Mouse (Mus musculus): ENCODE data around the gene Cask. TPM values are rescaled to one million over a fixed set of nuclear protein-coding genes. Genes with fewer than 3 reads are reported as not detected.

The Cask gene
- polyA plus RNA-seq, 1 experiment from 2014 or later, result 17.4 TPM

- no peaks in the 10 kb centered on the region for H3K4me1 ChIP-seq
- peaks cover 4% of the 10 kb centered on the region; the same call in 1 of the 2 replicates for H3K27me3 ChIP-seq
- no peak for ATAC-seq (replicated peaks; ENCODE audit: low FRiP score)
- WGBS, result 94% methylated on average over 1 of the region's 1 CpGs
- peaks cover 3% of the 10 kb centered on the region; the same call in 1 of the 2 replicates for H3K36me3 ChIP-seq
- no peak overlapping the region for H3K9ac ChIP-seq
- H3K4me2 ChIP-seq, result no peak overlapping the region
- no peak overlapping the region for H3K4me3 ChIP-seq (replicated peaks)
- H3K27ac ChIP-seq, result no peak overlapping the region
- no peaks in the 10 kb centered on the region for H3K9me3 ChIP-seq (replicated peaks)
These were observed 233.9 kb downstream of the Cask start for GRCm38 (mm10) chrX:13617294-13617693.

GRCm38 (mm10) chrX:13616726-13617125 lies 234.4 kb downstream of the Cask start:
- H3K36me3 ChIP-seq, result peaks cover 3% of the 10 kb centered on the region; the same call in 1 of the 2 replicates
- H3K9ac ChIP-seq, result no peak overlapping the region
- no peak overlapping the region for H3K4me2 ChIP-seq
- no peaks in the 10 kb centered on the region for H3K9me3 ChIP-seq (replicated peaks)
- H3K4me1 ChIP-seq, result no peaks in the 10 kb centered on the region
- ATAC-seq (replicated peaks; ENCODE audit: low FRiP score), result no peak
- H3K27me3 ChIP-seq, result peaks cover 4% of the 10 kb centered on the region; the same call in 1 of the 2 replicates
- 67% methylated on average over 1 of the region's 1 CpGs for WGBS
- no peak overlapping the region for H3K4me3 ChIP-seq (replicated peaks)
- H3K27ac ChIP-seq, result no peak overlapping the region

- Histone ChIP-seq H3K4me1 (no peaks in the 10 kb centered on the region), H3K36me3 (peaks cover 7% of the 10 kb centered on the region; the same call in 1 of the 2 replicates), H3K27ac (no peak overlapping the region), H3K27me3 (0 out of 2 replicates have a peak, but pooled peaks cover 4% of the 10 kb centered on the region), H3K9me3 (replicated peaks) (no peaks in the 10 kb centered on the region), H3K9ac (no peak overlapping the region), H3K4me2 (no peak overlapping the region), H3K4me3 (replicated peaks) (no peak overlapping the region)
- ATAC-seq (replicated peaks; ENCODE audit: low FRiP score), result no peak
- 71% methylated on average over 2 of the region's 2 CpGs for WGBS
These were observed 239.1 kb downstream of the Cask start for GRCm38 (mm10) chrX:13612115-13612514.

DNA sequence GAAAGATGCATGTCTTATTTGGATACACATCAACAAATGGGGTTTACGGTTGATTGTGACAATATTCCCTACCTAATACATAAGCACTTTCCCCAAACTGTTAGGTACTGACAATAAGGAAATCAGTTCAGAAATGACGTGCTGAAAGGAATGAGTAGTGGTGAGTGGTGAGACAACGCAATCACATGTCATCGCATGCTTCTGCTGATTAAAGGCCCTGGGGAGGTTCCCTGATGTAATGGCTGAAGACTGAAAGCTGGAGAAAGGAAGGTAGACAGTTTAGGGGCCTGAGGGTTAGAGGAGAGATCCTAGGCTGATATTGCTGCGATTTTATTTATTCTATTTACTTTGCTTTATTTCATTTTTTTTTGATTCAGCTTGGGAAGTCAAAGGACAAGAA lies 240.1 kb downstream of the Cask start:
- ATAC-seq (replicated peaks; ENCODE audit: low FRiP score), result no peak
- H3K9ac ChIP-seq, result no peak overlapping the region
- H3K4me3 ChIP-seq (replicated peaks), result no peak overlapping the region
- H3K27me3 ChIP-seq, result peaks cover 9% of the 10 kb centered on the region; the same call in 1 of the 2 replicates
- H3K4me1 ChIP-seq, result no peaks in the 10 kb centered on the region
- H3K4me2 ChIP-seq, result no peak overlapping the region
- H3K36me3 ChIP-seq, result peaks cover 7% of the 10 kb centered on the region; the same call in 1 of the 2 replicates
- WGBS, result 89% methylated on average over 5 of the region's 5 CpGs
- H3K9me3 ChIP-seq (replicated peaks), result no peaks in the 10 kb centered on the region
- H3K27ac ChIP-seq, result no peak overlapping the region

GRCm38 (mm10) chrX:13607752-13608151 lies 243.4 kb downstream of the Cask start:
- Histone ChIP-seq H3K9ac (no peak overlapping the region), H3K4me3 (replicated peaks) (no peak overlapping the region), H3K9me3 (replicated peaks) (no peaks in the 10 kb centered on the region), H3K4me1 (no peaks in the 10 kb centered on the region), H3K4me2 (no peak overlapping the region), H3K36me3 (0 out of 2 replicates have a peak, but pooled peaks cover 4% of the 10 kb centered on the region), H3K27ac (no peak overlapping the region), H3K27me3 (peaks cover 6% of the 10 kb centered on the region; the same call in 1 of the 2 replicates)
- no peak for ATAC-seq (replicated peaks; ENCODE audit: low FRiP score)
- 52% methylated on average over 3 of the region's 3 CpGs for WGBS

GRCm38 (mm10) chrX:13606741-13607140 lies 244.4 kb downstream of the Cask start:
- H3K36me3 ChIP-seq, result 0 out of 2 replicates have a peak, but pooled peaks cover 4% of the 10 kb centered on the region

GRCm38 (mm10) chrX:13599966-13600365 lies 251.2 kb downstream of the Cask start:
- H3K27me3 ChIP-seq, result 0 out of 2 replicates have a peak, but pooled peaks cover 3% of the 10 kb centered on the region

More at GRCm38 (mm10) chrX:13606741-13607140, 244.4 kb downstream of the Cask start:
- 57% methylated on average over 3 of the region's 3 CpGs for WGBS
- no peak overlapping the region for H3K27ac ChIP-seq
- no peak overlapping the region for H3K9ac ChIP-seq
- no peak for ATAC-seq (replicated peaks; ENCODE audit: low FRiP score)
- H3K4me3 ChIP-seq (replicated peaks), result no peak overlapping the region
- no peak overlapping the region for H3K4me2 ChIP-seq
- peaks cover 6% of the 10 kb centered on the region; the same call in 1 of the 2 replicates for H3K27me3 ChIP-seq
- H3K4me1 ChIP-seq, result no peaks in the 10 kb centered on the region
- H3K9me3 ChIP-seq (replicated peaks), result no peaks in the 10 kb centered on the region

DNA sequence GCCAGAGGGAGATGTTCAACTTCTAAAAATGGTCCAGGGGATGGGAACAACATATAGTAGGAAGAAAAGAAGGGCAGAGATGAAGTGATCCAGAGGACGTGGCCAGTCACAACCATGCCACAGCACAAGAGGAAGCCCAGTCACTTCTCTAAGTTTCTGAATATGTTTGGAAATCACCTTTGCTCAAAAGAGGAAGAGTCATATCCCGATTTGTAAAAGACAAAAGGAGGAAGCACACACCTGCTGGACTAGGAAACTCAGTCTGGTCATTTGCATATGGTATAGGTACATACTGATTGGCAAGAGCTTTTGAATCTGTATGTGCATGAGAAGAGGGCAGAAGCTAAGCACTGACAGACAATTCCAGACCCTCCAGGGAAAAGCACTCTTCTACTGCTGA lies 251.8 kb downstream of the Cask start:
- WGBS, result 86% methylated on average over 2 of the region's 2 CpGs
- ATAC-seq (replicated peaks; ENCODE audit: low FRiP score), result no peak

More at GRCm38 (mm10) chrX:13599966-13600365, 251.2 kb downstream of the Cask start:
- Histone ChIP-seq H3K27ac (no peak overlapping the region), H3K9me3 (replicated peaks) (no peaks in the 10 kb centered on the region), H3K4me3 (replicated peaks) (no peak overlapping the region), H3K4me2 (no peak overlapping the region), H3K4me1 (no peaks in the 10 kb centered on the region), H3K9ac (no peak overlapping the region), H3K36me3 (no peaks in the 10 kb centered on the region)
- 45% methylated on average over 1 of the region's 1 CpGs for WGBS
- ATAC-seq (replicated peaks; ENCODE audit: low FRiP score), result no peak

GRCm38 (mm10) chrX:13577647-13578046 lies 273.5 kb downstream of the Cask start:
- no peaks in the 10 kb centered on the region for H3K4me1 ChIP-seq
- no peak overlapping the region for H3K9ac ChIP-seq
- H3K9me3 ChIP-seq (replicated peaks), result no peaks in the 10 kb centered on the region
- ATAC-seq (replicated peaks; ENCODE audit: low FRiP score), result no peak
- no peak overlapping the region for H3K4me2 ChIP-seq
- WGBS, result 84% methylated on average over 3 of the region's 3 CpGs
- H3K27ac ChIP-seq, result no peak overlapping the region
- peaks cover 9% of the 10 kb centered on the region; the same call in 1 of the 2 replicates for H3K27me3 ChIP-seq
- H3K4me3 ChIP-seq (replicated peaks), result no peak overlapping the region
- peaks cover 5% of the 10 kb centered on the region; the same call in 1 of the 2 replicates for H3K36me3 ChIP-seq

More for the DNA sequence above, 251.8 kb downstream of the Cask start:
- H3K27ac ChIP-seq, result no peak overlapping the region
- H3K4me3 ChIP-seq (replicated peaks), result no peak overlapping the region
- no peak overlapping the region for H3K4me2 ChIP-seq
- H3K4me1 ChIP-seq, result no peaks in the 10 kb centered on the region
- H3K36me3 ChIP-seq, result no peaks in the 10 kb centered on the region
- H3K9ac ChIP-seq, result no peak overlapping the region
- 0 out of 2 replicates have a peak, but pooled peaks cover 3% of the 10 kb centered on the region for H3K27me3 ChIP-seq
- no peaks in the 10 kb centered on the region for H3K9me3 ChIP-seq (replicated peaks)

DNA sequence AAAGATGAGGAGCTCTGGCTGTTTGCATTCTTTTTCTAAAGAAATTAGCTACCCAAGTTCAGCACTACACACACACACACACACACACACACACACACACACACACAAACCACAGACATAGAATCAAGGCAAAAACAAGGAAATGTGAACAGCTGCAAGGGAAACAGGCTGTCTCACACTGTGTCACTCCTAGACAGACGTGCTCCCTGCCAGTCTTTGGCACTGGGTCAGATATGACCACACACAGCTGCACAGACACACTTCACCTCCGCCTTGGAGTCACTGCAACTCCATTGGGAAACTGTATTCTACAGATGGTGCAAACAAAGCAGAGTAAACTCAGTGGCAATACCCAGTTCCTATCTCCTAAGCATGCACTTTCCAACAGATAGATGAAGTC lies 274.6 kb downstream of the Cask start:
- peaks cover 5% of the 10 kb centered on the region; the same call in 1 of the 2 replicates for H3K36me3 ChIP-seq
- 63% methylated on average over 2 of the region's 2 CpGs for WGBS
- no peaks in the 10 kb centered on the region for H3K4me1 ChIP-seq
- H3K4me3 ChIP-seq (replicated peaks), result no peak overlapping the region
- H3K27ac ChIP-seq, result no peak overlapping the region
- H3K4me2 ChIP-seq, result no peak overlapping the region
- no peaks in the 10 kb centered on the region for H3K9me3 ChIP-seq (replicated peaks)
- no peak for ATAC-seq (replicated peaks; ENCODE audit: low FRiP score)
- no peak overlapping the region for H3K9ac ChIP-seq
- H3K27me3 ChIP-seq, result peaks cover 7% of the 10 kb centered on the region; the same call in 1 of the 2 replicates

DNA sequence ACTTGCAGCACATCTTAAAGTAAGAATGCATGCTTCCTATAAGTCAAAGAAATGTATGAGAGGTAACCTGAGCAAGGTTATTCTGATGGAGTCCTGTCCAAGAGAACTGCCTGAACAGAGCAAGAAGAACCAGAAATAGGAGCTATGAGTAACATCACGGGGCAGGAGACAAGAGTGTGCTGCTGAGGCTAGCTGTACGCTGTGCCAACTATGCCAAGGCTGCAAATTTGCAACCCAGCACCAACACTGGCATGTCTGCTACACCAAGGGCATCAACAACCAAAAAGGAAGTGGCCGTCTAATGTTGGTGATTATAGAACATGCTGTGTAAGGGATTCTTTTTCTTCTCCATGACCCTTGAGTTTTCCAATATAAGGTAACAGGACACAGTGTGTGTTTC lies 276.3 kb downstream of the Cask start:
- Histone ChIP-seq H3K4me3 (replicated peaks) (no peak overlapping the region), H3K9ac (no peak overlapping the region), H3K9me3 (replicated peaks) (no peaks in the 10 kb centered on the region), H3K36me3 (peaks cover 5% of the 10 kb centered on the region; the same call in 1 of the 2 replicates), H3K4me2 (no peak overlapping the region), H3K27me3 (peaks cover 7% of the 10 kb centered on the region; the same call in 1 of the 2 replicates), H3K27ac (no peak overlapping the region), H3K4me1 (no peaks in the 10 kb centered on the region)
- ATAC-seq (replicated peaks; ENCODE audit: low FRiP score), result no peak
- WGBS, result 87% methylated on average over 3 of the region's 3 CpGs

DNA sequence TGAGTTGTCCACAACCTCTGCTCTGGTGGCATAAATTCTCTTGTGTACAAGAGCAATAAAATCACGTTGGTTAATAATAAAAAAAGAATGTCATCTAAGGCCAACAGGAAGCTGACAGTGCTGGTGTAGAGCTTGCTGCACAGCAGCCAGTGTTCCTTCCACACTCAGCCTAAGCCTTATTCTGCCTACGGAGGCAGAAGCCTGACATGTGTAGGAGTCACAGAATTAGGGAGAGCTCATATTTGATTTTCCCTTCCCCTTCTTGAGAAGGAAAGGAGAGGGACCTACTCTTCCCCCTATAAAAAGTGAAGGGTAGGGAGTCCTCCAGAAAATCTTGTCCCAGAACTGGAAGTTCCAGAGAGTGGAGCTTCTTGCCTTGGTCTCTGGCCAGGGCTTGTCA lies 276.9 kb downstream of the Cask start:
- no peaks in the 10 kb centered on the region for H3K4me1 ChIP-seq

More for the DNA sequence above, 276.9 kb downstream of the Cask start:
- H3K9me3 ChIP-seq (replicated peaks), result no peaks in the 10 kb centered on the region
- peaks cover 7% of the 10 kb centered on the region; the same call in 1 of the 2 replicates for H3K27me3 ChIP-seq
- H3K4me2 ChIP-seq, result no peak overlapping the region
- ATAC-seq (replicated peaks; ENCODE audit: low FRiP score), result no peak
- H3K27ac ChIP-seq, result no peak overlapping the region
- no peak overlapping the region for H3K9ac ChIP-seq
- H3K36me3 ChIP-seq, result peaks cover 5% of the 10 kb centered on the region; the same call in 1 of the 2 replicates
- WGBS, result 44% methylated on average over 2 of the region's 2 CpGs
- H3K4me3 ChIP-seq (replicated peaks), result no peak overlapping the region

Data from kidney, embryonic 15.5 days (tissue).